Mouse (Mus musculus) liver, embryonic 12.5 days (tissue): Measurements from ENCODE around the gene Grm1. TPM values are rescaled to one million over a fixed set of nuclear protein-coding genes. Genes with fewer than 3 reads are reported as not detected.
"Not testable (repeated sequence)": the region's sequence is repeated elsewhere in the genome, so short reads cannot be mapped to it uniquely, and the experiment has no call there.

Experiments used
- ATAC-seq: fragments of 200-750 bp; cut with Nextera tagmentation; 2 replicates; pipeline ENCODE4 v1.8.0; 2017; ENCODE audit warnings: moderate number of reproducible peaks, mild to moderate bottlenecking, moderate library complexity
- H3K27ac ChIP-seq: fragments of 300-500 bp; sonication (generic); 2 replicates; pipeline ENCODE4 v1.5.1; 2016; ENCODE audit warnings: mild to moderate bottlenecking
- H3K27me3 ChIP-seq: fragments of 300-500 bp; sonication (generic); replicated peaks from 2 replicates; pipeline ENCODE4 v1.6.1; 2016; ENCODE audit warnings: mild to moderate bottlenecking, moderate library complexity
- H3K36me3 ChIP-seq: fragments of 300-500 bp; sonication (generic); 2 replicates; pipeline ENCODE4 v1.6.1; 2016; ENCODE audit warnings: mild to moderate bottlenecking, moderate library complexity
- H3K4me1 ChIP-seq: fragments of 300-500 bp; sonication (generic); 2 replicates; pipeline ENCODE4 v1.6.1; 2016
- H3K4me2 ChIP-seq: fragments of 300-500 bp; sonication (generic); 2 replicates; pipeline ENCODE4 v1.6.1; 2016; ENCODE audit warnings: mild to moderate bottlenecking, moderate library complexity
- H3K4me3 ChIP-seq: fragments of 300-500 bp; sonication (generic); 2 replicates; pipeline ENCODE4 v1.5.1; 2016; ENCODE audit warnings: mild to moderate bottlenecking, moderate library complexity
- H3K9ac ChIP-seq: fragments of 300-500 bp; sonication (generic); 2 replicates; pipeline ENCODE4 v1.6.1; 2016; ENCODE audit warnings: mild to moderate bottlenecking, moderate library complexity
- H3K9me3 ChIP-seq: fragments of 300-500 bp; sonication (generic); replicated peaks from 2 replicates; pipeline ENCODE4 v1.6.1; 2016; ENCODE audit warnings: mild to moderate bottlenecking, moderate library complexity
- WGBS: fragments of 180-500 bp; shearing (Covaris S2); methylation state at CpG from one replicate; pipeline ENCODE4 v1.1.7; 2016; ENCODE audit not compliant: insufficient replicate concordance; 5-methylcytosine and 5-hydroxymethylcytosine counted together
- polyA plus RNA-seq: library from polyadenylated mRNA; unstranded; fragments of >200 nt; fragmentation: Nextera tagmentation; extraction: Ambion mirVana; gene quantifications from 2 replicates; pipeline ENCODE4 v1.2.1, GENCODE M21; 2016

Gene Grm1
- polyA plus RNA-seq, result not detected in 2 replicates

DNA sequence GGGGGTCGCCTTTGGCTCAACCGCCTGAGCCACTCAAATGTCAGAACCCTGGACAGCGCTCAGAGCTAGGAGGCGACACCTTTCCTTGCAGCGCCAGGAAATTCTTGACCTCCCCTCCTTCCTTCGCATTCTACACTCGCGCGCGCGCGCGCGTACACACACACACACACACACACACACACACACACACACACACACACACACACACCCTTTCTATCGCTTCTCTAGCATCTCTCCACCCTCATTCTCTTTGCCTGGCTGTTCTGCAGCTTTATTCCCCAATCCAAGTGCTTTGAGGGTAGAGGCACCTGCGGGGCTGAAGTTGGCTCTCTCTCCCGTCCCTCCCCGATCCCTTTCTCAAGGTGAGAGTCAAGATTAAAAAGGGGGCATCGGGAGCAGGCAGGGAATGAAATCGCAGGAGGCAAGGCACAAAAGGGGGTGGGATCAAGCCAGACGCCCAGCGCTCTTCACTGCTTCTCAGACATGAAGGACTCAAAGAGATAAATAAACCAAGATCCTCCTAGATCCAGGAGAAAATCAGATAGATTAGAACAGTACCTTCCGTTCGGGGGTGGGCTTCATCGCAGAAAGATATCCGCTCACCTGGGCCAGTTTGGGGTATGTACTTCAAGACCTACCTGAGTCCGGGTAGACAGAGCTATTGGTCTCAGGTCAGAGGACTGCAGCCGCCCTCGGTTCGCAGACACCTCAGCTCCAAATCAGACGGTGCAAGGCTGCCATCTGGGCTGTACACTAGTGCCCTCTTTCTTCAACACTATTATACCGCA, at the start of gene Grm1:
Grm1 (minus strand) TSS at position 746 of the 788 bp plus-strand sequence.
- no peak for ATAC-seq
- Histone ChIP-seq H3K9ac (no peak within 1 kb of the TSS), H3K36me3 (no peaks in the 10 kb centered on the region), H3K27me3 (peaks cover 40% of the 10 kb centered on the region), H3K27ac (no peak within 1 kb of the TSS), H3K4me2 (no peak within 1 kb of the TSS), H3K9me3 (no peaks in the 10 kb centered on the region), H3K4me3 (no peak within 1 kb of the TSS), H3K4me1 (no peaks in the 10 kb centered on the region)
- 6% methylated on average over 29 of the region's 32 CpGs for WGBS

GRCm38 (mm10) chr10:11121781-11122180, 39.6 kb upstream of the Grm1 start:
- H3K36me3 ChIP-seq, result no peaks in the 10 kb centered on the region
- no peaks in the 10 kb centered on the region for H3K27me3 ChIP-seq
- no peak overlapping the region for H3K9ac ChIP-seq
- H3K27ac ChIP-seq, result no peak overlapping the region
- no peaks in the 10 kb centered on the region for H3K9me3 ChIP-seq
- no peak for ATAC-seq
- H3K4me3 ChIP-seq, result no peak overlapping the region
- H3K4me1 ChIP-seq, result no peaks in the 10 kb centered on the region
- 60% methylated on average over 2 of the region's 2 CpGs for WGBS
- H3K4me2 ChIP-seq, result no peak overlapping the region

DNA sequence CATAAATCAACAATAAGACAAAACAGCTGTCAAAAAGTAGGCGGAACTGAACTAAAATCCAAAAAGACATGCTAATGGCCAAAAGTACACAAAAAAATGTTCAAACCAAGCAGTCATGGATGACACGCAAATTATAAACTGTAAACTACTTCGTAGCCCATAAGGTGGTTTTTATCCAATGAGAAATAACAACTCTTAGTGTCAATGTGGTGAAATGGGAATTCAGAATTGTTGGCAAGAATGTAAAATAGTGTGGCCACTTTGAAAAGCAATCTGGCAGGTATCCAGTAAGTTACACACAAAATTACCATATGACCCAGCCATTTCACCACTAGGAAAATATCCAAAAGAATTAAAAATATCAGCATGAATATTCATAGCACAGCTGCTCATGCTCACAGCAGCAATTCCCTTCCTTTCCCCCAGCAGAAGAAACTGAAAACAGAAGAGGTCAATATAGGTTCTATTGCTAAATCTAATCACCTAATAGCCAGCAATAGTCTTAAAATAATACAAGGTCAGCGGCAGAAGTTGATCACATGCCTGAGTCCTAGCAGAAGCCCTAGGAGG, 16.4 kb upstream of the Grm1 start:
- no peaks in the 10 kb centered on the region for H3K27me3 ChIP-seq
- WGBS, result 71% methylated on average over 4 of the region's 4 CpGs

DNA sequence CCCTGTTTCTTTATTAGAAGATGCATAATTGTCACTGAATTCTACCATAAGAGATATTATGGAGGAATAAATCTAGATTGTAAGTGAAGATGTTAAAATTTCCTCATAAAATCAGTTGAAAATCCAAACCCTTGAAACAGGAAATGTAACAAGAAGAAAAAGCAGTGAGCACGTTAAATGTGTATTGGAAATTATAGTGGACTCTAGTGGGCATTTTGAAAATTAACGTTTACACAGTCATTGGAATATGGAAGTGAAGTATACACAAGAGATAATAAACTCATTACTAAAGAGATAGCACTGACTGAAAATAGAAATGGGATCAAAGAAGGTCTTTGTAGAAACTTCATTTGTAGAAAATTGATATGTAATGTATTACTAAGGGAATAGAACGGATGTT, 4.2 kb upstream of the Grm1 start:
- Histone ChIP-seq H3K27me3 (peaks cover 17% of the 10 kb centered on the region), H3K9ac (no peak overlapping the region), H3K4me3 (no peak overlapping the region), H3K9me3 (no peaks in the 10 kb centered on the region), H3K4me2 (no peak overlapping the region), H3K4me1 (no peaks in the 10 kb centered on the region), H3K27ac (no peak overlapping the region), H3K36me3 (no peaks in the 10 kb centered on the region)
- no peak for ATAC-seq
- 66% methylated on average over 3 of the region's 3 CpGs for WGBS

More for the DNA sequence above, 16.4 kb upstream of the Grm1 start:
- no peaks in the 10 kb centered on the region for H3K9me3 ChIP-seq
- H3K4me2 ChIP-seq, result no peak overlapping the region
- no peak for ATAC-seq
- H3K4me3 ChIP-seq, result no peak overlapping the region
- no peak overlapping the region for H3K27ac ChIP-seq
- no peaks in the 10 kb centered on the region for H3K36me3 ChIP-seq
- H3K4me1 ChIP-seq, result no peaks in the 10 kb centered on the region
- H3K9ac ChIP-seq, result no peak overlapping the region

- Histone ChIP-seq H3K9me3 (no peaks in the 10 kb centered on the region), H3K4me1 (no peaks in the 10 kb centered on the region), H3K27me3 (peaks cover 40% of the 10 kb centered on the region), H3K27ac (no peak overlapping the region), H3K36me3 (no peaks in the 10 kb centered on the region), H3K9ac (no peak overlapping the region), H3K4me3 (no peak overlapping the region), H3K4me2 (no peak overlapping the region)
- ATAC-seq, result no peak
- 9% methylated on average over 25 of the region's 25 CpGs for WGBS
These were observed 1.2 kb downstream of the Grm1 start for GRCm38 (mm10) chr10:11080725-11081610.

DNA sequence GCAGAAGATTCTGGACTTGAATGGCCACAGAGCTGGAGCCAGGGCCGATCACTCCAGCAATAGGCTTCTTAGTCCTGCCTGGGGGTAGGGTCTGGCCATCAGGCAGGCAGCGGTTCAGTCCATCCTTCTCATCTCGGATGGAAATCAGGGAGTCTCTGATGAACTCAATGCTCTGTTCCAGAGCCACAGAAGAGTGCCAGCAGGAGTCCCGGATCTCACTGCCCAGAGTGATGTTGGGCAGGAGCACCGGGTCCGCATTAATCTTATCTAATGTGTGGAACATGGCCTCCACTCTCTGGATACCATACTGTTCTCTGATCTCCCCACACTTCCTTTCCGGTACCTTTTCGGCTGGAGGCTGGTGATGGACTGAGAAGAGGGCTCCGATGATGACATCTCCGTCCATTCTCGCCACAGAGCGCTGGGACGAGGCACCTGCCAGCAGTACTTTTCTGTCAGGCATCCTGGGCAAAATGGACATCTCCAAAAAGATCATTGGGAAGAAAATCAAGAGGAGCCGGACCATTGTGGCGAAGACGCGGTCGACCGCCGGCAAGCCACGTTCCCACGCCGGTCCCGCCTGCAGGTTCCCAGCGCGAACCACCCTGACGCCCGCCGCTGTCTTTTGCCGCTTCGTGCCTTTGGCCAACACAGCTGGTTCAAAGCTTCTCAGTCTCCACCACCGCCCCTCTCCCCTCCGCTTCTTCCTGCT, 2.0 kb downstream of the Grm1 start:
- ATAC-seq, result no peak
- Histone ChIP-seq H3K9me3 (no peaks in the 10 kb centered on the region), H3K4me1 (no peaks in the 10 kb centered on the region), H3K4me3 (no peak overlapping the region), H3K9ac (no peak overlapping the region), H3K27me3 (peaks cover 40% of the 10 kb centered on the region), H3K27ac (no peak overlapping the region), H3K4me2 (no peak overlapping the region), H3K36me3 (no peaks in the 10 kb centered on the region)
- 14% methylated on average over 33 of the region's 33 CpGs for WGBS

DNA sequence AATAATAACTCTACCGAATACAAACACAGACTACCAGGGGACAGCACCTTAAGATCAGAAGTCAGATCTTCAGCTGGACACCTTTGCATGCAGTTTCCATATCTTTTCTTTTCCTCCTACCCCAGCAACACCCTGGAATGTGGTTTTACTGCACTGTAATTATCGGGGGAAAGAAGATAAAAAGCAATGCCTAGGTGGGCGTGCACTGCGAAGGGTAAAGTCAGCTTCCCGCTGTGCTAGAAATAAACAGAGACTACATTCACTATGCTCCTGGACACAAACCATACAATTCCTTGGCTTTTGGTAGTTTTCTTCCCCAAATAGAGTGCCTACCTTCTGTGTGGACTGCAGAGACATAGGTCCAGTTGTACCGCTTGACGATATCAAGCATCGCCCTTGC, 2.6 kb downstream of the Grm1 start:
- WGBS, result 72% methylated on average over 8 of the region's 8 CpGs
- Histone ChIP-seq H3K9me3 (no peaks in the 10 kb centered on the region), H3K27ac (no peak overlapping the region), H3K9ac (no peak overlapping the region), H3K4me1 (no peaks in the 10 kb centered on the region), H3K4me3 (no peak overlapping the region), H3K4me2 (no peak overlapping the region), H3K36me3 (no peaks in the 10 kb centered on the region), H3K27me3 (peaks cover 40% of the 10 kb centered on the region)
- ATAC-seq, result no peak

- Histone ChIP-seq H3K27ac (no peak overlapping the region), H3K9ac (no peak overlapping the region), H3K9me3 (no peaks in the 10 kb centered on the region), H3K4me2 (no peak overlapping the region), H3K4me1 (no peaks in the 10 kb centered on the region), H3K36me3 (no peaks in the 10 kb centered on the region), H3K27me3 (no peaks in the 10 kb centered on the region), H3K4me3 (no peak overlapping the region)
- 46% methylated on average over 2 of the region's 2 CpGs for WGBS
- no peak for ATAC-seq
These were observed 17.0 kb downstream of the Grm1 start for GRCm38 (mm10) chr10:11065136-11065535.

- Histone ChIP-seq H3K27ac (no peak overlapping the region), H3K4me2 (no peak overlapping the region), H3K36me3 (no peaks in the 10 kb centered on the region), H3K9me3 (no peaks in the 10 kb centered on the region), H3K9ac (no peak overlapping the region), H3K4me1 (no peaks in the 10 kb centered on the region), H3K4me3 (no peak overlapping the region), H3K27me3 (no peaks in the 10 kb centered on the region)
- no peak for ATAC-seq
- 61% methylated on average over 10 of the region's 10 CpGs for WGBS
These were observed 20.7 kb downstream of the Grm1 start for GRCm38 (mm10) chr10:11061318-11062071.

GRCm38 (mm10) chr10:11049361-11049760, 32.8 kb downstream of the Grm1 start:
- Histone ChIP-seq H3K4me1 (no peaks in the 10 kb centered on the region), H3K27me3 (no peaks in the 10 kb centered on the region), H3K4me2 (no peak overlapping the region), H3K9ac (no peak overlapping the region), H3K27ac (no peak overlapping the region), H3K4me3 (no peak overlapping the region), H3K36me3 (no peaks in the 10 kb centered on the region), H3K9me3 (no peaks in the 10 kb centered on the region)
- WGBS, result 62% methylated on average over 7 of the region's 7 CpGs
- no peak for ATAC-seq

- H3K9me3 ChIP-seq, H3K36me3 ChIP-seq, H3K4me3 ChIP-seq, H3K9ac ChIP-seq, H3K27me3 ChIP-seq, H3K4me1 ChIP-seq, H3K27ac ChIP-seq, ATAC-seq, H3K4me2 ChIP-seq: not testable (repeated sequence)
- WGBS, result 49% methylated on average over 13 of the region's 13 CpGs
These were observed 36.7 kb downstream of the Grm1 start for GRCm38 (mm10) chr10:11045421-11045820.
